Mouse (Mus musculus) left cerebral cortex, postnatal 25 days (tissue): Measurements from ENCODE around the gene Kctd15. TPM values are rescaled to one million over a fixed set of nuclear protein-coding genes. Genes with fewer than 3 reads are reported as not detected.
A peak's percentile ranks its signal among the peaks of the same experiment; 100 is the strongest.

Source experiments
- DNase-seq, 2 experiments: peaks; one replicate each; pipeline ENCODE4 v3.0.0; 2022; ENCODE audit warnings: low spot score in 2 of 2, mixed read lengths in 1 of 2
- intact Hi-C: fragments of 180-260 bp; cut with DNase I; formaldehyde crosslinking; loops from one replicate; pipeline ENCODE4 v1.15.1; 2025
- total RNA-seq, 2 experiments: library from RNA; stranded (reverse); gene quantifications; 2 replicates each; pipeline ENCODE4 v1.2.3; 2021

The Kctd15 gene
- total RNA-seq, result 10 to 100 TPM; 14.6 TPM

GRCm38 (mm10) chr7:34656632-34657031 is at the start of gene Kctd15:
Kctd15 (minus strand) TSS chr7:34656732.
- intact Hi-C loops, result loop anchor here (5.0 kb wide), 1 partner anchor 164 kb away; no protein-coding TSS in a partner anchor

DNA sequence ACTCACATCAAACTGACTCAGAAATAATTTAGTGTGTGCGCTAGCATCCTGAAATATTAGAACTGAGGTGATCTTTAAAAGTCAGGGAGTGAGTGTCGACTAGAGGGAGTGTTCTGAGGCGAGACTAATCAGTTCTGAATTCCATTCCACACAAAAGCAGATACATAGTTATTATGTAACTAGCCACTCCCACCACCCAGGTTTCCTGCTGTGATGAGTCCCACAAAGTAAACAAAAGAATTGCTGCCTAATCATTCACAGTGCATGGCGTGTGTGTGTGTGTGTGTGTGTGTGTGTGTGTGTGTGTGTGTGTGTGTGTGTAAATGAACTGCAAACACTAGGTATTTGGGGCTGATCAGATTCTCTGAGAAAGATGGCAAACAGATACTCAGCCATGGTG is 47.9 kb upstream of the Kctd15 start:
- intact Hi-C loops, result no loop called here
- no peak for DNase-seq

More at GRCm38 (mm10) chr7:34656632-34657031, at the start of gene Kctd15:
- DNase-seq, result no peak

DNA sequence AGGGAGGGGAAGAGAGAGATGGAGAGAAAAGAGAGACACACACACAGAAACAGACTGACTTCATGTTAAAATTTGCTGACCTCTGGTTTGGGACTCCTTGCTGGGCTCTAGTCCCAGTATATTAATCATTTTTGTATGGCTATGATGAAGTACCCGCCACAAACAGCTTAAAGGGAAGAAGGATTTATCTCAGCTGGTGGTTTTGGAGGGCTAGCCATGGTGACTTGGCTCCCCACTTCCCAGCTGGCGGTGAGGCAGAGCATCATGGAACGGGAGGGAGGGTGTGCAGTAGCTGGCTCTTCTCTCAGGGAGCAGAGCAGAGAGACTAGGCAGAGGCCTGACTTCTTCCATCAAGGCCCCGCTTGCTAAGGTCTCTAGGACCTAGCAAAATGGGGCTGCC is 46.9 kb upstream of the Kctd15 start:
- no peak for DNase-seq
- intact Hi-C loops, result no loop called here

- peak in 1 of 2 experiments; percentile 54 for DNase-seq
- intact Hi-C loops, result no loop called here
Measured at GRCm38 (mm10) chr7:34702718-34703351, 46.3 kb upstream of the Kctd15 start.

GRCm38 (mm10) chr7:34699888-34700287 is 43.4 kb upstream of the Kctd15 start:
- intact Hi-C loops, result no loop called here
- peak in 1 of 2 experiments; percentile 56 for DNase-seq

GRCm38 (mm10) chr7:34698221-34698620 is 41.7 kb upstream of the Kctd15 start:
- intact Hi-C loops, result no loop called here
- DNase-seq, result no peak

DNA sequence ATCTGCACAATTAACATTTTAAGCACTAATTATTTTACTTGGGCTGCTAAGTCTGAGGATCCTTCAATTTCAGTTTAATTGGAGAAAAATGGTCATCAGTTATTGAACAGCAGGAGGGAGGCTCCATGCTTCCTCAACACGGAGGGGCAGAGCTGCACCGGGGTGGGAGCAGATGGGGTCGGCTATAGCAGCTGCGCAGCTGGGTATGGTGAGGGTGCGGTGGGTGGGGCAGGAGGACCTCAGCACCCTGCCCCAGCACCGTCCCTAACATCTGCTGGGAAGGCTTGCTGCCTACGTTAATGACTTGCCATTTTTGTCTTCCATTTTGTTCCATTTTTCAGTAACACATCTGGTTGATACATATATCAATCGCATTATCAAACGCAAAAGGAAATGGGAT is 39.6 kb upstream of the Kctd15 start:
- intact Hi-C loops, result no loop called here
- no peak for DNase-seq

GRCm38 (mm10) chr7:34694898-34695297 is 38.4 kb upstream of the Kctd15 start:
- DNase-seq, result no peak
- intact Hi-C loops, result no loop called here

- intact Hi-C loops, result no loop called here
- DNase-seq, result no peak
Measured at GRCm38 (mm10) chr7:34693916-34694315, 37.4 kb upstream of the Kctd15 start.

DNA sequence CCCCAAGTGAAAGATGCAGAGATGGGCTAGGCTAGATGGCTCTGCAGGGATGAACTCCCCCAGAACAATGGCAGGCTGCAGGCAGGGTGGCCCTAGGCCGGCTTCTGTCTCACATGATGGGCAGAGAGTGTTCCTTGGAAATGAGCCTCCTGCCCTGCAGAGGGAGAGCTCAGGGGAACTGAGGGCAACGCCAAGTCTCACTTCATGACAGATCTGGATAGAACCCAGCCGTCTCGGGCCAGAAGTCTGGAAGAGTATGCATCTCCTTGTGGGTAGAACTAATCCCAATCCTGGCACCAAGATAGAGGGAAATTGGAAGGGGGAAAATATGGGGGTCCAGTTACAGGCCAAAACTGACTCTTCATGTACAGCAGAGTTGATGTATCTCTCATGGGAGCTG is 36.5 kb upstream of the Kctd15 start:
- DNase-seq, result no peak
- intact Hi-C loops, result no loop called here

DNA sequence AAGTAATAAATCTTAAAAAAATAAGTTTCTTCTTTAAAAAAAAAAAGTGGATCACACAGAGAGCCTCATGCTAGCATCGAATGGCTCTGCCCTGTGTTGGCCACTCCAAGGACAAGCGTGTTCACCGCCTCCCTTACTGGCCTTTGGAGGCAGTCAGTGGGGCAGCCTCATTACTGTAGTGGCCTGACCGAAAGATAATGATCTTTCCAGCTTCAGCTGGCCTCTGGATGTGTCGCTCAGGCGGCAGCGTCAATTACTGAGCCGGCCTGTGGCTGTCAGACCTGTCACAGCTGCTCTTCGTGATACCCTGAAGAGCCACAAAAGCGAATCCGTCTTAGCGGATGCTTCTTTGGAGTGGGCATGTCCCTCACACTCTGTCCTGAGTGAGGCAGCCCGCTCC is 33.6 kb upstream of the Kctd15 start:
- intact Hi-C loops, result no loop called here
- no peak for DNase-seq

DNA sequence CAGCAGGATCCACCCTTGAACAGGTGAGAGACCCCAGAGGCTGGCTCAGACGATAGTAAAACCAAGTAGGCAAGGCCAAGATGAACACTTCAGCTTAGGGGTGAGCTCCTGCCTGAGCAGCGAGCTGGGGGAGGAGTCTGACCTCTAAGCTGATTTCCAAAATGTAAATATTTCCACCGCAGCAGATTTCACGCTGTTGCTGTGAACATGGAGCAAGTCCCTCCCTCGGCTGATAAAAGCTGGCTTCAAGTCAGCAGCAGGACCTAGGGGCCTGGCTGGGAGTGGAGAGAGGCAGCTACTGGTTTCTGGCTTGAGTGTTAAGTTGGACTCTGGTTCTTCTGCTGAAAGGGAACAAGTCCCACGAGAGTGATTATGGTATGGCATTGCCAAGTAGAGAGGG is 32.5 kb upstream of the Kctd15 start:
- intact Hi-C loops, result no loop called here
- DNase-seq, result no peak

- DNase-seq, result no peak
- intact Hi-C loops, result no loop called here
Measured at GRCm38 (mm10) chr7:34685801-34686200, 29.3 kb upstream of the Kctd15 start.

DNA sequence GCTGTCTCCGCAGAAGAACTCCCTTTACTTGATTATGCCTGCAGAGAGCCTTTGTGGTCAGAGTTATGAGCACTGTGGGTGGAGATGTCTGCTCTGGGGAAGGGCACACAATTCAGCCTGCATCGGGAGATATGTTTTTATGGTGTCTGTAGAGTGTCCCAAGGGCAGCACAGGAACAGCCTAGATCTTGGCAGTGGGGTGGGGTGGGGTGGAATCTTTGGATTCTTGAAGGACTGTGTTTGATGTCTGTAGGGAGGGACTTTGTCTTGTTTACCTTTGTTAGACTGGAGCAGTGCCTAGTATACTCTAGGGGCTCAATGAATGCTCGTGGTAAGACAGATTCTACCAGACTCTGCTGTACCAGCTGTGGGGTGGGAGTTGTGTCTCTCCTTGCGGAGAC is 28.6 kb upstream of the Kctd15 start:
- DNase-seq, result no peak
- intact Hi-C loops, result no loop called here

DNA sequence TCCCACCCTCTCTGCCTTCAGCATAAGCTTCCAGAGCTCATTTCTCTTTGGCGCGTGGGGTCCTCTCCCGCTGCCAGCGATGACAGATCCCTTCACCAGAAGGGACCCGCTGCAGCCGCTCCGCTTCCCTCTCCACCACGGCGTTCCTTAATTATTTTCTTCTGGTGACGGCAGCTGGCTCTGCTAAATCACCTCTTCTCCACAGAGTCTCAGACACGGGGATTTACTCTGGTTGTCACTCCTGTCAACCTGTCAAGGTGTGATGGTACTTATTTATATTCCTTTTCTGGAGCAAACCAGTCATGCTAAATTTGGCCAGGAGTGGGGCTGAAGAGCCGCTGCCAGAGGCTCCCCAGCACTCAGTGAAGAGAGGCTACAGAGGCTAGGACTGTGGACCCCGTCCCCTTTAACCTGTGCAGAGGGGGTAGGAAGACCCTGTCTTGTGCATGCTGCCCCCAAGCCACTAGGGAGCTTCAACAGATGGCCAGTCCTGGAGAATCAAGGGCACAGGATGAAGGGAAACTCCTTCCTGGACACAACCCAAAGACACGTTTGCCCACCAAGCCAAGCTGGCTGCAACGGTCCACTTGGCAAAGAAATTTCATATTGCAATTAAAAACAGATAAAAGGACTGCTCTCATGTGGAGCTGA is 24.4 kb upstream of the Kctd15 start:
- DNase-seq, result no peak
- intact Hi-C loops, result no loop called here

DNA sequence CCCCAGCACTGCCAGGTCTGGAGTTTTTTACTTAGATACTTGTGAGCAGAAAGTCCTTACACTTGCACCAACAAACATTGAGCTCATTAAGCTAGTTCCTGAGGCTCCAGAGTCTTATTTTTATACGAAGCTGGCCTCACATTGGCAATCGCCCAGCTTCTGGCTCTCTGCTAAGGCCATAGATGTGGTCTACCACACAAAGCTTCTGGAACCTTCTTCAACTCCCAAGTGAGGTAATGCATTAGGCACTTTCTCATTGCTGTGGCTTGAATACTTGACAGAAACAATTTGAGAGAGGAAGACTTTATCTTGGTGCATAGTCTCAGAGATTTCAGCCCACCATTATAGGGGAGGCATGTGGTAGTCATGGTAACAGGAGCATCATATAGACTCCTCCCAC is 23.4 kb upstream of the Kctd15 start:
- intact Hi-C loops, result loop anchor here (5.0 kb wide), 3 partner anchors 322 to 587 kb away; no protein-coding TSS in a partner anchor
- no peak for DNase-seq

DNA sequence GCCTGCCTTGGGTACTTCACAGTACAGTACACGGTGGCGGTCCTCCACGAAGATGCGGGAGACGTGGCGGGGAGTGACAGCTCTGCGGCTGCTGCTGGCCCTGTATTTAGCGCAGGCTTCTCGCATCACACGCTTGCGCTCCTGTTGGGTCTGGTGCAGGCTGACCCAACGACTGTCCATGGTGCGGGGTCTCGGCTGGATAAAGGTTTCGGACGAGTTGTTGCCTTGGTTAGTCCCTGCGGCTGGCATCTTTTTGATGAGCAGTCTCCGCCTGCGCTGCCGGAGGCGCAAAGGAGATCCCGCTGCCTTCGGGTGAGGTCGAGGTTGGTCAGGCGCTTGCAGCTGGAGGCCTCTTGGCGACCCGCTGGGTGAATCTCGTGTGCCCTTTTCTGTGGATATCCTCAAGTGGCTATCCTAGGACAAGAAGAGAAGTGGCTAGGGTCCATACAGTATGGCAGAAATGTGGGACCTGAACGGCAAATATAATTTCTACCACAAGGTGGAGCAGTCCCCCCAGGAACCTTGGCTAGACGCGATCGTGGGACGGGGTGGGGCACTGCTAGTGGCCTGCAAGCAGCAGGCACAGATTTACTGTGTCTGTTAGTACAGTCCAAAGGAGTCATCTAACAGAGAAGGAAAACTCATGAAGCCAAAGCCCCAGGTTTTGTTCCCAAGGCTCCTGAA is 19.4 kb upstream of the Kctd15 start:
- intact Hi-C loops, result loop anchor here (1.0 to 5.0 kb wide), 5 partner anchors 43 to 591 kb away; no protein-coding TSS in a partner anchor
- DNase-seq, result peak; percentile 80 to 84

DNA sequence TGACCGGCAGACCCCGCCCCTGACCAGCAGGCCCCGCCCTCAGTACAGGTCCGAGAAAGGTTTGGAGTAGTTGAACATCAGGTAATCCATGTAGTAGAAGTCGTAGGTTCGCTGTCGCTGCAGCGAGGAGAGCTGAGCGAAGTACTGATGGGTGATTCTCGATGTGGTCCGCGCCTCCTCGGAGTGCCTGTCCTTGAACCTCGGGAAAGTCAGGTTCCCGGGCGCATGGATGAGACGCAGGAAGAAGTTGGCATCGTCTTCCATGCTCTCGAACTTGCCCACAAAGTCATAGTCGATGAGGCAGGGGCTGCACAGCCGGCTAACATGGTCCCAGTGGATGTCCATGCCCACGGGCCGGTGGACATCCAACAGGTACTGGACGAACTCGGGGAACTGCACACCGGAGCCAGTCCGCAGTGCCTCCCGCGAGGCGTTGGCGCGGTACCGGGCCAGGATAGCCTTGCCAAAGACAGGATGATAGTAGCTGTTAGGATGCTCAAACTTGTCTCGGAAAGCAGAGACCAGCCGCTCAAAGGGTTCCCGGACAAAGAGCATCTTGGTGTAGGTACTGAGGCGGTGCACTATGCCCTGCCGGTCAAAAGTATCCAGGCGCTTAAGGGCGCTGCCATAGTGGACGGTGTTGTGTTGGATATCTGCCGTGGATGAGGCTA is 18.7 kb upstream of the Kctd15 start:
- intact Hi-C loops, result loop anchor here (5.0 kb wide), 3 partner anchors 327 to 592 kb away; no protein-coding TSS in a partner anchor

DNA sequence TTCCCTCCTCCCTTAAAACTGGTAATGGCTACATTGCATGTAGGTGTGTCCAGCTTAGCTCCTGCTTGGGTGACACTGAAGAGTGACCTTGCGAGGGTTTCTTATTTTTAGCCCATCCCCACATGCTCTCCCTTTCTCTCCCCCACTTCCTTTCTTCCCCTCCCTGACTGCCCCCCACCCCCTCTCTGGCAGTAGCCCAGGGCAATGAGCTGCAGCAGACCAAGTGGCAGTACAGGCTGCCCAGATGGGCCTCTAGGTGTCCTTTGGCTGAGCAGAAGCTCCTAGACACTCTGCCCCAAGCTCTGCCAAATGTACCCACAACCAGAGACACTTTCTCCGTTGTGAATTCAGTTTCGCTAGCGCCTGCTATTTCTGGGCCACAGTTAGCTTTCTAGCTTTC is 16.4 kb upstream of the Kctd15 start:
- intact Hi-C loops, result loop anchor here (1.0 to 5.0 kb wide), 4 partner anchors 111 to 266 kb away; no protein-coding TSS in a partner anchor
- DNase-seq, result no peak

More for the DNA sequence above, 18.7 kb upstream of the Kctd15 start:
- DNase-seq, result no peak

DNA sequence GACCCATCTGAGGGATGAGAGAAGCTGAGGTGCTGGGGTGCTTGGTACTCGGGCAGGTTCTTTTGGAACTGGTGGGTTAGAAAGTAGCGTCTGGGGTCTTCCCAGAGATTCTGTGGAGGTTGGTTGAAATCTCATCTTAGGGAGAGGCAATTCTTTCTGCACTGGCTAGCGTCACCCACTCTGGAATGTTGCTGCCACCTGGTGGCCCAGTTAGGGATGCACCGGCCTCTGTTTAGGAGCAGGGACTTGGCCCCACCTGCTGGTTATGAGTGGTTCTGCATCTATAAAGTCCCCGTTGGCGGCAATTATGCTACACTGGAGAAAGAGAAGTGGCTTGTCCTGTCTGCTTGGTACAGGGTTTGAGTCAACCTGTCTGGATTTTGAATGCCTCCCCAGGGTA is 15.4 kb upstream of the Kctd15 start:
- DNase-seq, result peak; percentile 92 to 93
- intact Hi-C loops, result loop anchor here (1.0 to 5.0 kb wide), 4 partner anchors 110 to 265 kb away; no protein-coding TSS in a partner anchor
